Mouse (Mus musculus) adrenal gland, postnatal 36 days (tissue): Measurements from ENCODE around the gene Tns1. TPM values are rescaled to one million over a fixed set of nuclear protein-coding genes. Genes with fewer than 3 reads are reported as not detected.

ENCODE experiments used
- DNase-seq, 2 experiments: peaks; one replicate each; pipeline ENCODE4 v3.0.0; 2021; ENCODE audit warnings: mixed read lengths in 1 of 2
- total RNA-seq, 2 experiments: library from RNA; stranded (reverse); gene quantifications; 2 replicates each; pipeline ENCODE4 v1.2.3; 2021

The Tns1 gene
- total RNA-seq, 2 experiments from 2014 or later = 404 to 411 TPM

GRCm38 (mm10) chr1:73958210-73958983 lies 165.9 kb downstream of the Tns1 start:
- no peak for DNase-seq

- DNase-seq = no peak
These were observed 166.8 kb downstream of the Tns1 start for GRCm38 (mm10) chr1:73957428-73957827.

GRCm38 (mm10) chr1:73956320-73956719 lies 167.9 kb downstream of the Tns1 start:
- DNase-seq = no peak

GRCm38 (mm10) chr1:73955259-73955842 lies 168.9 kb downstream of the Tns1 start:
- peak; percentile 85 to 88 for DNase-seq

GRCm38 (mm10) chr1:73954614-73955013 lies 169.6 kb downstream of the Tns1 start:
- DNase-seq = peak; percentile 46 to 69

GRCm38 (mm10) chr1:73954015-73954408 lies 170.2 kb downstream of the Tns1 start:
- no peak for DNase-seq

GRCm38 (mm10) chr1:73953317-73954014 lies 170.8 kb downstream of the Tns1 start:
- DNase-seq = no peak

- no peak for DNase-seq
These were observed 171.7 kb downstream of the Tns1 start for GRCm38 (mm10) chr1:73952598-73952997.

GRCm38 (mm10) chr1:73951178-73951577 lies 173.1 kb downstream of the Tns1 start:
- no peak for DNase-seq

GRCm38 (mm10) chr1:73948757-73949156 lies 175.5 kb downstream of the Tns1 start:
- no peak for DNase-seq

- peak; percentile 69 to 71 for DNase-seq
These were observed 176.5 kb downstream of the Tns1 start for GRCm38 (mm10) chr1:73947525-73948304.

- no peak for DNase-seq
These were observed 177.5 kb downstream of the Tns1 start for GRCm38 (mm10) chr1:73946701-73947100.

- no peak for DNase-seq
These were observed 179.9 kb downstream of the Tns1 start for GRCm38 (mm10) chr1:73944393-73944792.

- DNase-seq = no peak
These were observed 180.5 kb downstream of the Tns1 start for GRCm38 (mm10) chr1:73943667-73944289.

- DNase-seq = no peak
These were observed 181.0 kb downstream of the Tns1 start for GRCm38 (mm10) chr1:73943255-73943654.

- DNase-seq = no peak
These were observed 182.0 kb downstream of the Tns1 start for GRCm38 (mm10) chr1:73942243-73942642.

- DNase-seq = no peak
These were observed 182.6 kb downstream of the Tns1 start for GRCm38 (mm10) chr1:73941697-73942096.

GRCm38 (mm10) chr1:73940491-73941204 lies 183.6 kb downstream of the Tns1 start:
- no peak for DNase-seq

GRCm38 (mm10) chr1:73938597-73938996 lies 185.7 kb downstream of the Tns1 start:
- DNase-seq = no peak

- no peak for DNase-seq
These were observed 186.4 kb downstream of the Tns1 start for GRCm38 (mm10) chr1:73937805-73938204.

GRCm38 (mm10) chr1:73936537-73936936 lies 187.7 kb downstream of the Tns1 start:
- no peak for DNase-seq
